Mouse (Mus musculus) cerebellum, adult 9-11 months (tissue): Measurements from ENCODE around the gene Kif1a.

ENCODE experiments used
- DNase-seq: peaks from one replicate; pipeline ENCODE4 v3.0.0; 2022

Gene Kif1a

DNA sequence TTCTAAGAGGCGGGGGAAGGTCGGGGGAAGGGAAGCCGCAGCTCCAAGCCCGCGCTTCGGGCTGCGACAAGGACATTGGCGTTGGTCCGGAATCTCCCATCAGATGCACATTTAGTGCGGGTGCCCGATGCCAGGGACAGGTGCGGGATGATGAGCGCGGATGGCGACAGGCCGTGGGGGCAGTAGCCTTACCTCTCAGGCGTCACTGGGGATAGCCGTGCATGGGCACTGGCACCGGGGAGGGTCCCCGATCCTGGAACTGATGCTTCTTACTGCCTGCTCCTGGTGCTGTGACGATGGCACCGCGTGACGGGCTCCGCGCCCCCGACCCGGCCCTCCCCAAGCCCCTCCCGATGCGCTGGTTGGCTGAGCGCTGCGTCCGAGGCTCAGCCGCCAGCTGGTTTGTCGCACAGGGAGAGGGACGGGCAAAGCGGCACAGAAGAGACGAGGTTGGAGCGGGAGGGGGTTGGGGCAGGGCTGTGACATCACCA, at the start of gene Kif1a:
Gene Kif1a, minus strand, starts transcription at position 381 of the 491 bp plus-strand sequence.
- peak; percentile 93 for DNase-seq

- DNase-seq, result no peak
Observed at GRCm38 (mm10) chr1:93150907-93151661, 49.3 kb upstream of the Kif1a start.

- DNase-seq, result no peak
Observed at GRCm38 (mm10) chr1:93144176-93144575, 42.4 kb upstream of the Kif1a start.

DNA sequence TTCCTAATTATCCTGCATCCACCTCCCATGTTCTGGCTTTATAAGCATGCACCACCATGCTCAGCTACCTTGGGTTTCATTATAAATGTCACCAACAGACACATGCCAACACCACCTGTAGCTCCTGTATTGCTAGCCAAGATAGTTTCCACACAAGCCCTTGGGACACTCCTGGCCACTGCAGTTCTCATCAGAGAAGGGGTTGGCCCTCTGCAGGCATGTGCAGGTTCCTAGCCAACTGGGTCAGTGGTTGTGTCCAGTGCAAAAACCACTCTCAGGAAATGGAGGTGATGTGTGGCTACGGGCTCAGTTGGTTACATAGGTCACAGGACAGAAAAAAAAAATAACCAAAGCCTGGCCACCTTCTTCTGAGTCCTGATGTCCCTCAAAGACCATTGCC, 41.1 kb upstream of the Kif1a start:
- no peak for DNase-seq

DNA sequence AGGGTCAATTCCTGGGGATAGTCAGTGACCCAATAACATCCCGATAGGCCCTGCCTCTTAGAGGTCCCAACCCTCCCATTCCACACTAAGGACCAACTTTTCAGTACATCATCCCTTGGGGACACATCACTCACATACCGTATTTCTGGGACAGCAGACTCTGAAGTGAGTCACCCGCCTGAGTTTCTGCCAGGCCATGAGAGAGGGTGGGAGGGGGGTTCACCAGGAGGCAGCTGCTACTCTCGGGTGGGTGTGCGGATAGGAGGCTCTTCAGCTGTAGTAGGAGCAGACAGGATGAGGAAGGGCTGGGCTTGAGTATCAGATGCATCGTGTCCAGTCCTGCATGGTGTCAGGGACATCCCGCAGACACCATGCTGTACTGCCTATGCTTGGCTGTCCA, 38.0 kb upstream of the Kif1a start:
- DNase-seq, result no peak

DNA sequence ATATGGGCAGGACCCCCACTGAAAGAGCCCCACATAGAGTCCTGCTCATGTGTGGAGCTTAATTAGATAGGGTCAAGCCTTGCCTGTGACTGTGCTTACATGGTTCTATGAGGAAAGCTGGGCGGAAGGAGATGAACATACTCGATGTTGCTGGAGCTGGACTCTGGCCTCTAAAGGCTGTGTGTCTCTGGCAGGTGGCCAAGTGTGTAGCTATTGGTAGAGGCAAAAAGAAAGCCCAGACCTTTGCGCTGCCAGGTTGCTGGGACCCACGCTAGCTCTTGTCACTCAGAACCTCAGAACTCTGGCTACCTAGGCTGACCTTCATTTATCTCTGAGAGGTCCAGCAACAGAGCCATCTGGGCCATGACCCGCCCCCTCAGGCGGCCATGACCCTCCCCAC, 36.8 kb upstream of the Kif1a start:
- DNase-seq, result no peak

DNA sequence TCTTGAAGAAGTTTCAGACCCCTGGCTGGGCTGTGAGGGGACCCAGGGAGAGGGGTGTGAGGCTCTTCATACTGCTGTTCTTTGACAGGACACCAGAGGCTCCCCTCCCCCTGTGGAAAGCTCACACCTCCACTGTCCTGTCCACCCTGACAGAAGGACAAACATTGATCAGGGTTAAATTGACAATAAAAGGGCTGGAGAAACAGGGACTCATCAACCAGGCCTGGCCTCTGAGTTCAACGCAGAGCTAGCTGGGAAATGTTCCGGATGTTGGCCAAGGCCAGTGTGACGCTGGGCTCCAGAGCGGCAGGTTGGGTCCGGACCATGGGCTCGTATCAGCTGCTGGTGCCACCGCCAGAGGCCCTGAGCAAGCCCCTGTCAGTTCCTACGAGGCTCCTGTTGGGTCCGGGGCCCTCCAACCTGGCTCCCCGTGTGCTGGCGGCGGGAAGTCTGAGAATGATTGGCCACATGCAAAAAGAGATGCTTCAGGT, 33.3 kb upstream of the Kif1a start, which contains the start of gene Agxt:
Gene Agxt, plus strand, starts transcription at position 205 of the 491 bp plus-strand sequence.
- no peak for DNase-seq

- no peak for DNase-seq
Observed at GRCm38 (mm10) chr1:93132676-93133075, 30.9 kb upstream of the Kif1a start.

DNA sequence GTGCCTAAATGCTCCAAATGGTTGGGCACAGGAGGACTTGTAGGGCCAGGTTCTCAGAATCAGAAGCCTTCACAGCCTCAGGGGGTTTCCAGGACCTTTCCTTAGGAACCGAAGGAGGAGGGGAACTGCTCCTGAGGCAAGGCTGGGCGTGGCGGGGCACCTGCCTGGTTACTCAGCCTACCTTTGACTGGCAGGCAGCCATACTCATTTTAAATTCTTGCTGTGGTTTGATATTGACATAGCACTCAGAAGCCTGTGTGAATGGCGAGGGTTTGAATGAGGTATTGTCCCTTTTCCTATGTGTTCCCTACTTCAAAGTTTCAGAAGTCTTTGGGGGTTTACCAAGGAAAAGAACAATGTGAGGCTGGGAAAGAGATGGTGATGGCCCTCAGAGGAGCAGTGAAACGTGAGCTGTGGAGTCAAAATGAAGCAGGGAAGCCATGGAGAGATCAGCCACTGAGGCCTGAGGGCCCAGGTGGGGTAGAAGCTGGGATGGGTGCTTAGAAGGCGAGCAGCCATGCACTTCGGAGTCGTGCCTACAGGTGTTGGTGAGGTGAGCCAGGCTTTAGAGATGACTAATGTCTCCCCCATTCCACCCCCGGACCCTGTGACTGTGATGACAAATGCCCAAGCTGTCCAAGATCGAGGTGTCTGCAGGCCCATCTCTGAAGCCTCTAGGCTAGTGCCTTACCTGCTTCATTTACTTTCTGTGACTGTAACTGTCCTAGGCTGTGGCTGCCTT, 28.7 kb upstream of the Kif1a start:
- DNase-seq, result no peak

DNA sequence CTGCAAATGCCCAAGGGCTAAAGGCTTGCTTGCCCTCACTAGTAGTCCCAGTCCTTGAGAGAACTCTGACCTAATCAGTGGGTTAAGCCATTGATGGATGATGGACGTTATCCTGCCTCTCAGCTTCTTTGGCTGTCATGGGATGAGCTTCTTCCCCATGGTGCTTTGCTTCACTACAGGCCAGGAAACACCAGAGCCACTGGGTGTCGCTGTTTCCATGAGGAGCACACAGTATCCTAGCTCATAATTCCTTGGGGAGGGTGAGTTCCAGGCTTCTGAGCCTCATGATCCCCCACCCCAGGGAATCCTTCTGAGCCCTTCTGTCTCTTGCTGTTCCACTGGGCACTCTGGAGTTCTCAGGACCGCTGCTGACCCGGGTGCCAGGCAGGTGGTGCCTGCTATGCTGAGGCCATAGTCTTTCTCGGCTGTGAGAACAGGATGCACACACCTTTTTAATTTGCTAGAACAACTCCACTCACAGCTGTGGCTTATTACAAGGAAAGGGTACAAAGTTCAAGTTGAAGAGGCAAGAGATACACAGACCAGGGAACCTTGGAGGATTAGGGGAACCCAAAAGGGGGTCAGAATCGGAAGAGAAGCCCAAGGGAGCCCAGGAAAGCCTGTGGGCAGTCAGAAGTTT, 27.1 kb upstream of the Kif1a start:
- DNase-seq, result peak; percentile 50

- DNase-seq, result no peak
Observed at GRCm38 (mm10) chr1:93128209-93128608, 26.5 kb upstream of the Kif1a start.

DNA sequence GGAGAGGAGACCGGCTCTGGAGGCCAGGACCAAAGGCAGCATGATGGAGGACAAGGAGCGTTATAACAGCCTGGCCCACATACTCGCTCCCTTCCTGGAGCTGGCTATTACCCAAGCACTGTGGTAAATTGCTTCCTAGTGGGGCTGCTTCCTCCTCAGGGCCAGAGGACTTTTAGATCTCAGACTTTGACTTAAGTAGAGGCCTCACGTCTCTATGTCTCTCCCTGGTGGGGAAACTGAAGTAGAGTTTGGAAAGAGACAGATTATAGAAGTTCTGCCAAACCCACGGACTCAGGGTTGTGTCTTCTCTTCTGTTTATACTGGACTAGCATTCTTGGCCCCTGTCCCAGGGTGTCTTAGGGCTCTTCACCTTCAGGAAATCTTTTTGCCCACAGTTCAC, 23.5 kb upstream of the Kif1a start:
- no peak for DNase-seq

- no peak for DNase-seq
Observed at GRCm38 (mm10) chr1:93124066-93124465, 22.3 kb upstream of the Kif1a start.

GRCm38 (mm10) chr1:93123179-93123854, 21.6 kb upstream of the Kif1a start:
- no peak for DNase-seq

DNA sequence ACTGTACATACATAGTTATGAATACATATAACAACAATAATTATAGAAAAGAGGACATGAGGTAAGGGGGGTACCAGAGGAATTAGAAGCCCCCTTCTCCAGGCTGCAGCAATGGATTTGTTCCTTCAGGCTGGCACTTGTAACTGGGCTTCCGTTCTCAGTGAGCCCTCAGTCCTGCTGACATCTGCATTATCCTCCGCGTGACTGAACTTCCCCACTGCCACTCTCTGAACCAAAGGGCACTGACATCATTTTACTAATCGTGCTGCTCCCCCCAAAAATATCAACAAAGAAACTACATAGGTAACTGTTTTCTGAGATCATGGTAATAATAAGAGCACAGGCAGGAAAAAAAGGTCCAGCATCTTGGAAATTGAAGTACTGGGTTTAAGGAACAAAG, 17.1 kb upstream of the Kif1a start:
- DNase-seq, result no peak

GRCm38 (mm10) chr1:93115471-93115870, 13.7 kb upstream of the Kif1a start:
- no peak for DNase-seq

GRCm38 (mm10) chr1:93114713-93115463, 13.1 kb upstream of the Kif1a start:
- peak; percentile 81 for DNase-seq

- DNase-seq, result peak; percentile 60
Observed at GRCm38 (mm10) chr1:93102700-93103099, 949 bp upstream of the Kif1a start.

GRCm38 (mm10) chr1:93100576-93101491, 917 bp downstream of the Kif1a start:
- peak; percentile 84 for DNase-seq

DNA sequence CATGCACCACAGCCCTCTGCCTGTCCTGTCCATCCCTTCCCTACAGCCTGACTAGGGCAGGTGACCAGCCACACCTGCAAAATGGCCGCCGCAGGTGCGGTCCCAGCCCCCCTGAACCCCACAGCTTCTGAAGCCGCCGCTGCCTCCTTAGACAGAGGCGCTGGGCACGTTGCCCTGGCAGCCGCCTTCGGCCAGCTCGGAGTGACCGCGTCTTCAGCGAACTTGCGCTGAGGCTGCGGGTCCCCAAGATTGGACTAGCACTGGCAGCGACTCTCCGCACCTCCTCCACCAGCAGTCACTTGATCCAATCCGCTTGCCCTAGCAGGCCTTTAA, 1.5 kb downstream of the Kif1a start:
- DNase-seq, result peak; percentile 76

- DNase-seq, result peak; percentile 28
Observed at GRCm38 (mm10) chr1:93098956-93099355, 2.8 kb downstream of the Kif1a start.
